Mouse (Mus musculus): Measurements from ENCODE around the gene Keap1. TPM values are rescaled to one million over a fixed set of nuclear protein-coding genes. Genes with fewer than 3 reads are reported as not detected.

Keap1 gene
- total and polyA plus RNA-seq, 2 experiments from 2014 or later, result 45.7 to 79.0 TPM

GRCm38 (mm10) chr9:21193786-21194185, 45.4 kb downstream of the Keap1 start:
- WGBS, result 81% methylated on average over 3 of the region's 3 CpGs
- DNase-seq (ENCODE audit: low spot score) (no peak), ATAC-seq (ENCODE audit: insufficient read depth, low read depth) (no peak)
- H3K27me3 ChIP-seq (ENCODE audit: control insufficient read depth, insufficient read depth, low read length), result no peaks in the 10 kb centered on the region
- H3K27ac ChIP-seq (ENCODE audit: low read depth), result no peak overlapping the region
- no peaks in the 10 kb centered on the region for H3K9me3 ChIP-seq (replicated peaks; ENCODE audit: control insufficient read depth, low read length)
- H3K36me3 ChIP-seq (replicated peaks; ENCODE audit: control insufficient read depth, insufficient read depth, low read length), result peaks cover 42% of the 10 kb centered on the region
- no peak overlapping the region for H3K4me2 ChIP-seq (ENCODE audit: low read depth, low read length)
- no peaks in the 10 kb centered on the region for H3K4me1 ChIP-seq (ENCODE audit: control insufficient read depth, insufficient read depth)
- H3K4me3 ChIP-seq (ENCODE audit: low read depth, low read length), result no peak overlapping the region
- TF ChIP-seq EP300 (IDR thresholded peaks at IDR 0.05; ENCODE audit: low read depth) (no peak), CTCF (IDR thresholded peaks at IDR 0.05; ENCODE audit: low read depth) (no peak)
- H3K9ac ChIP-seq (replicated peaks; ENCODE audit: low read depth, low read length), result no peak overlapping the region

- peaks cover 38% of the 10 kb centered on the region for H3K36me3 ChIP-seq (replicated peaks; ENCODE audit: control insufficient read depth, insufficient read depth, low read length)
- H3K27ac ChIP-seq (ENCODE audit: low read depth), result no peak overlapping the region
- DNase-seq (ENCODE audit: low spot score) (no peak), ATAC-seq (ENCODE audit: insufficient read depth, low read depth) (no peak)
- WGBS, result 73% methylated on average over 3 of the region's 3 CpGs
- no peak overlapping the region for H3K4me3 ChIP-seq (ENCODE audit: low read depth, low read length)
- no peak for TF ChIP-seq CTCF (IDR thresholded peaks at IDR 0.05; ENCODE audit: low read depth)
- no peak for TF ChIP-seq EP300 (IDR thresholded peaks at IDR 0.05; ENCODE audit: low read depth)
- no peaks in the 10 kb centered on the region for H3K27me3 ChIP-seq (ENCODE audit: control insufficient read depth, insufficient read depth, low read length)
- no peaks in the 10 kb centered on the region for H3K9me3 ChIP-seq (replicated peaks; ENCODE audit: control insufficient read depth, low read length)
- H3K4me1 ChIP-seq (ENCODE audit: control insufficient read depth, insufficient read depth), result no peaks in the 10 kb centered on the region
- no peak overlapping the region for H3K9ac ChIP-seq (replicated peaks; ENCODE audit: low read depth, low read length)
- no peak overlapping the region for H3K4me2 ChIP-seq (ENCODE audit: low read depth, low read length)
Observed at GRCm38 (mm10) chr9:21190670-21191069, 48.5 kb downstream of the Keap1 start.

- DNase-seq (ENCODE audit: low spot score) (peak; percentile 17), ATAC-seq (ENCODE audit: insufficient read depth, low read depth) (no peak)
- no peaks in the 10 kb centered on the region for H3K27me3 ChIP-seq (ENCODE audit: control insufficient read depth, insufficient read depth, low read length)
- H3K9ac ChIP-seq (replicated peaks; ENCODE audit: low read depth, low read length), result no peak overlapping the region
- peaks cover 38% of the 10 kb centered on the region for H3K36me3 ChIP-seq (replicated peaks; ENCODE audit: control insufficient read depth, insufficient read depth, low read length)
- H3K4me3 ChIP-seq (ENCODE audit: low read depth, low read length), result no peak overlapping the region
- no peak overlapping the region for H3K27ac ChIP-seq (ENCODE audit: low read depth)
- H3K4me1 ChIP-seq (ENCODE audit: control insufficient read depth, insufficient read depth), result 0 out of 2 replicates have a peak, but pooled peaks cover under 1% of the 10 kb centered on the region
- whole genome bisulfite sequencing, result 51% methylated on average over 7 of the region's 7 CpGs
- H3K4me2 ChIP-seq (ENCODE audit: low read depth, low read length), result no peak overlapping the region
- H3K9me3 ChIP-seq (replicated peaks; ENCODE audit: control insufficient read depth, low read length), result no peaks in the 10 kb centered on the region
- no peak; the same call in 1 of the 2 replicates for TF ChIP-seq CTCF (IDR thresholded peaks at IDR 0.05; ENCODE audit: low read depth)
- no peak for TF ChIP-seq EP300 (IDR thresholded peaks at IDR 0.05; ENCODE audit: low read depth)
Observed at GRCm38 (mm10) chr9:21189905-21190304, 49.3 kb downstream of the Keap1 start.

- Histone ChIP-seq H3K27me3 (ENCODE audit: control insufficient read depth, insufficient read depth, low read length) (no peaks in the 10 kb centered on the region), H3K27ac (ENCODE audit: low read depth) (peak overlapping the region; percentile 80), H3K4me3 (ENCODE audit: low read depth, low read length) (no peak overlapping the region), H3K4me2 (ENCODE audit: low read depth, low read length) (no peak overlapping the region), H3K36me3 (replicated peaks; ENCODE audit: control insufficient read depth, insufficient read depth, low read length) (no peaks in the 10 kb centered on the region), H3K4me1 (ENCODE audit: control insufficient read depth, insufficient read depth) (peaks cover 23% of the 10 kb centered on the region; the same call in 1 of the 2 replicates), H3K9ac (replicated peaks; ENCODE audit: low read depth, low read length) (no peak overlapping the region), H3K9me3 (replicated peaks; ENCODE audit: control insufficient read depth, low read length) (no peaks in the 10 kb centered on the region)
- 47% methylated on average over 5 of the region's 5 CpGs for WGBS
- DNase-seq (ENCODE audit: low spot score) (peak; percentile 27), ATAC-seq (ENCODE audit: insufficient read depth, low read depth) (peak; percentile 37; the same call in 1 of the 2 replicates)
- no peak for TF ChIP-seq EP300 (IDR thresholded peaks at IDR 0.05; ENCODE audit: low read depth)
- no peak for TF ChIP-seq CTCF (IDR thresholded peaks at IDR 0.05; ENCODE audit: low read depth)
Observed at GRCm38 (mm10) chr9:21185436-21185835, 53.7 kb downstream of the Keap1 start.

- DNase-seq (ENCODE audit: low spot score) (peak; percentile 51), ATAC-seq (ENCODE audit: insufficient read depth, low read depth) (peak; percentile 29)
- peak overlapping the region; percentile 58 for H3K4me3 ChIP-seq (ENCODE audit: low read depth, low read length)
- H3K36me3 ChIP-seq (replicated peaks; ENCODE audit: control insufficient read depth, insufficient read depth, low read length), result no peaks in the 10 kb centered on the region
- H3K4me2 ChIP-seq (ENCODE audit: low read depth, low read length), result peak overlapping the region; percentile 77
- H3K9me3 ChIP-seq (replicated peaks; ENCODE audit: control insufficient read depth, low read length), result no peaks in the 10 kb centered on the region
- TF ChIP-seq CTCF (IDR thresholded peaks at IDR 0.05; ENCODE audit: low read depth) (no peak), EP300 (IDR thresholded peaks at IDR 0.05; ENCODE audit: low read depth) (no peak)
- H3K27me3 ChIP-seq (ENCODE audit: control insufficient read depth, insufficient read depth, low read length), result no peaks in the 10 kb centered on the region
- H3K27ac ChIP-seq (ENCODE audit: low read depth), result peak overlapping the region; percentile 80
- peaks cover 23% of the 10 kb centered on the region; the same call in 1 of the 2 replicates for H3K4me1 ChIP-seq (ENCODE audit: control insufficient read depth, insufficient read depth)
- 33% methylated on average over 2 of the region's 2 CpGs for WGBS
- H3K9ac ChIP-seq (replicated peaks; ENCODE audit: low read depth, low read length), result no peak overlapping the region; the same call in 1 of the 2 replicates
Observed at GRCm38 (mm10) chr9:21184733-21185132, 54.4 kb downstream of the Keap1 start.

- no peak for TF ChIP-seq EP300 (IDR thresholded peaks at IDR 0.05; ENCODE audit: low read depth)
- peak; percentile 21; the same call in 1 of the 2 replicates for TF ChIP-seq CTCF (IDR thresholded peaks at IDR 0.05; ENCODE audit: low read depth)
- Histone ChIP-seq H3K27me3 (ENCODE audit: control insufficient read depth, insufficient read depth, low read length) (no peaks in the 10 kb centered on the region), H3K4me1 (ENCODE audit: control insufficient read depth, insufficient read depth) (peaks cover 23% of the 10 kb centered on the region; the same call in 1 of the 2 replicates), H3K4me2 (ENCODE audit: low read depth, low read length) (peak overlapping the region; percentile 77), H3K36me3 (replicated peaks; ENCODE audit: control insufficient read depth, insufficient read depth, low read length) (no peaks in the 10 kb centered on the region), H3K27ac (ENCODE audit: low read depth) (peak overlapping the region; percentile 80), H3K9me3 (replicated peaks; ENCODE audit: control insufficient read depth, low read length) (no peaks in the 10 kb centered on the region), H3K9ac (replicated peaks; ENCODE audit: low read depth, low read length) (peak overlapping the region; percentile 58), H3K4me3 (ENCODE audit: low read depth, low read length) (peak overlapping the region; percentile 58)
- 6% methylated on average over 34 of the region's 34 CpGs for WGBS
- peak; percentile 66 for DNase-seq (ENCODE audit: low spot score)
- ATAC-seq (ENCODE audit: insufficient read depth, low read depth), result peak; percentile 68
Observed at GRCm38 (mm10) chr9:21183905-21184413, 55.2 kb downstream of the Keap1 start.
